11 mouse cellular contexts compared by ENCODE assay signal in the genomic region with DNA sequence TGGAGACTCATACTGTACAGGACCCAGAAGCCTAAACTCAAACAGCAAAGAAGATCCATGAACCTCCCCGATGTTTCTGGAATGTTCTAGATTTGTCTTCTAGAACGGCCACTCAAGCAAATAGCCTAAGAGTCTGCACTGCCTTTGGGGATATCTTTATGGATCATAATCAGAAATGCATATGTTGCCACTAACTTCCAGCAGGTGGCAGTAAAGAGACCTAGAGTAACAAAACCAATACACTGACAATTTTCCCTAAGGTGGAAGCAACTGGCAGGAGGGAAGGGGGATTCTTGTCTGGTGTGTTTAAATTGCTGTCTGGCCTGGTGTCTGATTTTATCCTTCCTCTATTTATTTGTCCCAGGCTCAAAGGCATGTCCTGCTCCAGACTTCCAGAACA.
DNase-seq lines count a peak whose midpoint lies in the region; ATAC-seq and TF ChIP-seq lines count a peak whose summit lies in the region.
"Had no signal": no experiment of that assay in that cellular context is flagged by ENCODE, and none has a peak within 500 bp of the region (broad histone marks: within the 10 kb centered on the region; RNA-seq: fewer than 3 reads in every experiment).

No protein-coding gene starts in this region.

- H3K27me3 ChIP-seq in intestine, postnatal 0 days (replicated peaks; ENCODE audit: control insufficient read depth, insufficient read depth, low read length): 0 out of 2 replicates have a peak, but pooled peaks cover 3% of the 10 kb centered on the region
- no peaks in the 10 kb centered on the region for H3K27me3 ChIP-seq in intestine, embryonic 15.5 days (replicated peaks)
- no peaks in the 10 kb centered on the region for H3K27me3 ChIP-seq in thymus, adult 2 months (ENCODE audit: control insufficient read depth, insufficient read depth, low read length)
- H3K27me3 ChIP-seq: liver, embryonic 13.5 days had no signal

- H3K9ac ChIP-seq in intestine, postnatal 0 days (ENCODE audit: low read depth, low read length): no peak overlapping the region
- H3K9ac ChIP-seq in intestine, embryonic 15.5 days: no peak overlapping the region
- H3K9ac ChIP-seq: liver, embryonic 13.5 days had no signal

- ATAC-seq in intestine, postnatal 0 days: no peak
- no peak for ATAC-seq in intestine, embryonic 15.5 days
- no peak for ATAC-seq in megakaryocyte, adult 5-6 weeks (ENCODE audit: poor library complexity, severe bottlenecking)
- ATAC-seq in cerebellum, adult (ENCODE audit: insufficient number of reproducible peaks, low FRiP score, low TSS enrichment): no peak

- peaks cover 3% of the 10 kb centered on the region; the same call in 1 of the 2 replicates for H3K9me3 ChIP-seq in intestine, postnatal 0 days (ENCODE audit: control insufficient read depth)
- no peaks in the 10 kb centered on the region for H3K9me3 ChIP-seq in intestine, embryonic 15.5 days

- no peak overlapping the region for H3K4me2 ChIP-seq in intestine, postnatal 0 days (replicated peaks; ENCODE audit: low read depth)
- H3K4me2 ChIP-seq in intestine, embryonic 15.5 days (replicated peaks): no peak overlapping the region
- H3K4me2 ChIP-seq: liver, embryonic 13.5 days had no signal

- DNase-seq in thymus, adult 2 months: peak; percentile 33
- DNase-seq in thymus, adult 18-20 months: no peak
- DNase-seq in embryo, embryonic 11 days: peak; percentile 52
- DNase-seq in MN1 (ENCODE audit: low spot score): no peak
- DNase-seq: adrenal gland, adult 2 months; liver, embryonic 13.5 days had no signal

- 0 out of 2 replicates have a peak, but pooled peaks cover 2% of the 10 kb centered on the region for H3K4me1 ChIP-seq in intestine, postnatal 0 days (replicated peaks; ENCODE audit: control insufficient read depth, insufficient read depth, low read length)
- H3K4me1 ChIP-seq in intestine, embryonic 15.5 days (replicated peaks): 0 out of 2 replicates have a peak, but pooled peaks cover 3% of the 10 kb centered on the region
- no peaks in the 10 kb centered on the region for H3K4me1 ChIP-seq in thymus, adult 2 months (replicated peaks; ENCODE audit: control insufficient read depth, insufficient read depth, low read length)
- H3K4me1 ChIP-seq: liver, embryonic 13.5 days had no signal

- WGBS in intestine, postnatal 0 days: 94% methylated on average over 2 of the region's 2 CpGs
- 92% methylated on average over 2 of the region's 2 CpGs for WGBS in intestine, embryonic 15.5 days
- 89% methylated on average over 2 of the region's 2 CpGs for WGBS in thymus, adult 2 months

- no peak overlapping the region for H3K4me3 ChIP-seq in intestine, postnatal 0 days (ENCODE audit: low read depth, low read length)
- H3K4me3 ChIP-seq in intestine, embryonic 15.5 days (replicated peaks): no peak overlapping the region
- H3K4me3 ChIP-seq in thymus, adult 2 months (ENCODE audit: control insufficient read depth, insufficient read depth, low read length): no peak overlapping the region
- H3K4me3 ChIP-seq: erythroblast, embryonic 14.5 days; liver, embryonic 13.5 days had no signal

- no peak for TF ChIP-seq POLR2A in thymus, adult 2 months (IDR thresholded peaks at IDR 0.05; ENCODE audit: control insufficient read depth, extremely low read depth, insufficient read depth, low read length, poor library complexity)

- H3K27ac ChIP-seq in intestine, postnatal 0 days (ENCODE audit: low read depth, low read length): no peak overlapping the region
- no peak overlapping the region for H3K27ac ChIP-seq in intestine, embryonic 15.5 days
- no peak overlapping the region for H3K27ac ChIP-seq in thymus, adult 2 months (ENCODE audit: control insufficient read depth, insufficient read depth, low read length)
- H3K27ac ChIP-seq: liver, embryonic 13.5 days had no signal

- no peaks in the 10 kb centered on the region; the same call in 1 of the 2 replicates for H3K36me3 ChIP-seq in intestine, postnatal 0 days (ENCODE audit: control insufficient read depth, insufficient read depth)
- H3K36me3 ChIP-seq in intestine, embryonic 15.5 days: no peaks in the 10 kb centered on the region
- no peaks in the 10 kb centered on the region for H3K36me3 ChIP-seq in thymus, adult 2 months (ENCODE audit: control insufficient read depth, insufficient read depth, low read length)
- H3K36me3 ChIP-seq: liver, embryonic 13.5 days had no signal

- TF ChIP-seq CTCF in intestine, postnatal 0 days (IDR thresholded peaks at IDR 0.05; ENCODE audit: low read depth): peak; percentile 82
- TF ChIP-seq CTCF in thymus, adult 2 months (IDR thresholded peaks at IDR 0.05; ENCODE audit: borderline replicate concordance, control insufficient read depth, extremely low read depth, insufficient read depth, low read length, poor library complexity): no peak

Comparison
In these comparisons a context has a peak if more than half of its experiments do, and no peak if none do; other contexts are left out.
1. DNase-seq: peak in thymus, adult 2 months (single experiment) and embryo, embryonic 11 days (single experiment); none in thymus, adult 18-20 months (0 of 2) and MN1 (single experiment).